Mouse (Mus musculus) brown adipose tissue, adult 24 weeks (tissue): ENCODE measurements at regions not wholly inside any gene's neighbourhood (a gene's known extent, or its start where the extent isn't known, plus 50 kb on each side); places are given as distances from the start of the nearest gene placed in this dataset.
"Not testable (repeated sequence)": the region's sequence is repeated elsewhere in the genome, so short reads cannot be mapped to it uniquely, and the experiment has no call there.

ENCODE experiments used
- H3K27ac ChIP-seq: fragments of 200-500 bp; replicated peaks from 2 replicates; pipeline ENCODE4 v1.5.1; 2012; ENCODE audit warnings: low read depth, mild to moderate bottlenecking, low read length
- H3K4me1 ChIP-seq: fragments of 200-500 bp; 2 replicates; pipeline ENCODE4 v1.6.1; 2012; ENCODE audit warnings: low read length, mixed read lengths; ENCODE audit not compliant: control insufficient read depth, insufficient read depth, insufficient read length
- H3K4me3 ChIP-seq: fragments of 200-500 bp; 2 replicates; pipeline ENCODE4 v1.5.1; 2012; ENCODE audit warnings: low read depth, mild to moderate bottlenecking, low read length, moderate library complexity; ENCODE audit not compliant: insufficient read depth

DNA sequence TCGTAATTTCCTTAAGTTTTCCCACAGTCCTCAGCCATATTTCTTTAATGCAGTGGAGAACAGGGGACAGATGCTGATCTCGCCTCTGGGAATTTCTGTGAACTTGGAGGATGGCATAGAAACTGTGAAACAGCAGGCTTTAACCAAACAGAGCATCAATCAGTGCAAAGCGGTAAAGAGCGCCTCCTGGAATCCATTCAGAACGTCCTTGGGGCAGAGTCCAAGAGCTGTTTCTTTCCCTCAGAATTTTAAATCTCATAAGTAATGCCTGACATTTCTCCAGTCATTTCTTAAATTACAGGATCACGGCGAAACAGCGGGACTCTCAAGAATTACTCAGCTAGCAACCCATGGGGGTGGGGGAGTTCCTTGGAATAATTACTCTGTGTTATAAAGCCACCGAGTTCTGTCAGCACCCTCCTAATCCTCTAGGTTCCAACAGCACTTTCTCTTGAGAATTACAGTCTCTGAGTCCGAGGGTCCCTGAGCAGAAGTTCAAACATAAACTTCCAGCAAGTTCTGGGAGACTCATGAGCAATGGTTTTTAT is 105.2 kb upstream of the Rhobtb1 start:
- Histone ChIP-seq H3K4me3 (no peak overlapping the region), H3K27ac (no peak overlapping the region), H3K4me1 (no peaks in the 10 kb centered on the region)

DNA sequence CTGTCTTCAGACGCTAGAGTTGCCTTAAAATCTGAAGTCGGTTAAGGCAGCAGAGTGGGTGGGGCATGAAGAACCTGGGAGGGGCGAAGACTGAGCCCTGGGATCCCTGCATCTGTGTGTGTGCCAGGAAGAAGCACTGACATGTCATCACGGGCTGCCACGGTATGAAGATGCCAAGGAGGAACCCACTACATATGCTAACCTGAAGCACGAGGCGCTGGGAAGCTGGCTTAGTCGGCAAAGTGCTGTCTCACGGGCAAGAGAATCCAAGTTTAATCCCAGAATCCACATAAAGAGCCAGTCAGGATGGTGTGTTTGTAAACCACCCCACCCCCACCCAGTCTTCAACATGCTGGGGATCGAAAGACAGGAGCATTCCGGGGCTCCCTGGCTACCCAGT is 73.2 kb upstream of the Rhobtb1 start:
- Histone ChIP-seq H3K27ac (no peak overlapping the region), H3K4me1 (no peaks in the 10 kb centered on the region), H3K4me3 (no peak overlapping the region)

DNA sequence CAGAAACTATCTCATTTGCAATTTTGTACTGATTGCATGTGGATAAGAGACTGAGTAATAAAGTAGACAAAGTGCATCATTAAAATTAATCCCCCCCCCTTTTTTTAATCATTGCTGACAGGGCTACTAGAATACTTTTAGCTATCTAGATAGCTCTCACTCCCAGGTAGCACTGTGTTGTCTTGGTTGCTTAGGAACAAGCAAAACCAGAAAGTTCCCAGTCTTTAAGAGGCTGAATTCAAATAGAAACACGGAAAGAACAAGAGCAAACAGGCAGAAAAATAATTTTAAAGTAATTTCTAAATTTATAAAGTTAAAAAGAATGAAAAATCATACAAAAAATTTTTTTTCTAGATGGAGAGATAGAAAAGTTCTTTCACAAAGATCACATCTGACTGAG is 65.0 kb upstream of the Rhobtb1 start:
- Histone ChIP-seq H3K4me3 (no peak overlapping the region), H3K4me1 (no peaks in the 10 kb centered on the region), H3K27ac (no peak overlapping the region)

DNA sequence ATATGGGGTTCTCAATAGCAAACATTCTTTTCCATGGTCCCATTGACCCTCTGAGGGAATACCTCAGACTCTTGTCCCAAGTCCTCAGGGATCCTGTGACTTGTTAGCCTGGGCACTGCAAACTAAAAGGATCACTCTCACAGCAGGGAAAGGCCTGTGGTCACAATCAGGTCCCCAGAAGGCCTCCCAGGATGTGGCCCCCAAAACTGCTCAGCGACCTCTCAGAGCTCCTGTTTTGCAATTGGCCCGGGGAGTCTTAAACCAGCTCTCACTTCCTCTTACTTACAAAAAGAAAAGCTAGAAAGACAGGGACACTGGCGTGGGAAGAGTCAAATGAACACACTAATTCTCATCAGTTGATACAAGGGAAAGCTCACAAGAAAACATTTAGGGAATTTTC is 59.4 kb upstream of the Rhobtb1 start:
- Histone ChIP-seq H3K4me3 (no peak overlapping the region), H3K27ac (no peak overlapping the region), H3K4me1 (no peaks in the 10 kb centered on the region)

DNA sequence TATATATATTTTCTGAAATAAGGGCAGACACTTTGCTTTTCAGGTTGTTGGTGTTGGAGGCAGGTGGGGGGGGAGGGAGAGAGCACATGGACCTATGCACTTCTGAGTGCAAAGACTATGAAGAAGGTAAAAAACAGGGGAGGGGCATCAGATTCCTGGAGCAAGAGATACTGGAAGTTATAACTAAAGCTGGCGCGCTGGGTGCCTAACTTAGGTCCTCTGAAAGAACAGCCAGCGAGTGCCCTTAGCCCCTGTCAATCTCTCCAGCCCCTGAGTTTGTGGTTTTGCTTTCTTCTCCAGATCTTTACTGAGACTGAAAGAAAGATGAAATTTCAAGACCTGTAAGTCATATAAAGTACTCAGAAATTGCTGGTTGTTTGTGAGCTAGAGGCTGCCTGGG is 51.2 kb upstream of the Rhobtb1 start:
- H3K27ac ChIP-seq, result no peak overlapping the region
- no peak overlapping the region for H3K4me3 ChIP-seq
- peaks cover 2% of the 10 kb centered on the region; the same call in 1 of the 2 replicates for H3K4me1 ChIP-seq

DNA sequence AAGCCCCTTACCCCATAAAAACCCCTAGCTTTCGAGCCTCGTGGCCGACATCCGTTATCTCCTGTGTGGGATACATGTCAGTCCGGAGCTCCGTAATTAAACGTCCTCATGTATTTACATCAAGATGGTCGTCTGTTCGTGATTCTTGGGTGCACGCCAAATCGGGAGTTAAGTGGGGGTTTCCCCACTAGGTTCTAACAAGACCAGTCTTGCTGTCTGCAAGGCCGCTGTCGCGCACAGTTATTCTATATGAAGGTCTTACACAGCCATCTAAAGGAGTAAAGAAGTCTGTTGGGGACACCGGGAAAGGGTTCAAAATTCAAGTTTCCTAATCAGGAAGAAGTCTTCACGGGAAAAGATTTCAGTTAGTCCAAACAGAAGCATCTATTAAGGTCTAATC is 50.5 kb upstream of the Rhobtb1 start:
- H3K4me1 ChIP-seq, H3K27ac ChIP-seq, H3K4me3 ChIP-seq: not testable (repeated sequence)
